Mouse (Mus musculus) kidney, postnatal 10 days (tissue): ENCODE measurements at regions not wholly inside any gene's neighbourhood (a gene's known extent, or its start where the extent isn't known, plus 50 kb on each side); places are given as distances from the start of the nearest gene placed in this dataset.

Experiments used
- DNase-seq: peaks from one replicate; pipeline ENCODE4 v3.0.0; 2021; ENCODE audit warnings: mixed read lengths

- no peak for DNase-seq
These were observed 407.2 kb downstream of the Ipmk start for GRCm38 (mm10) chr10:71754799-71755198.

- DNase-seq: no peak
These were observed 431.3 kb downstream of the Ipmk start for GRCm38 (mm10) chr10:71778903-71779302.

GRCm38 (mm10) chr10:71789241-71789640, 441.7 kb downstream of the Ipmk start:
- no peak for DNase-seq

- DNase-seq: no peak
These were observed 442.4 kb downstream of the Ipmk start for GRCm38 (mm10) chr10:71789936-71790335.

GRCm38 (mm10) chr10:71798638-71799037, 451.1 kb downstream of the Ipmk start:
- DNase-seq: no peak

- no peak for DNase-seq
These were observed 454.9 kb downstream of the Ipmk start for GRCm38 (mm10) chr10:71802457-71802856.

- DNase-seq: no peak
These were observed 485.1 kb downstream of the Ipmk start for GRCm38 (mm10) chr10:71832633-71833032.

- DNase-seq: no peak
These were observed 487.5 kb downstream of the Ipmk start for GRCm38 (mm10) chr10:71835018-71835417.

- no peak for DNase-seq
These were observed 509.5 kb downstream of the Ipmk start for GRCm38 (mm10) chr10:71857089-71857488.

- DNase-seq: peak; percentile 35
These were observed 510.0 kb downstream of the Ipmk start for GRCm38 (mm10) chr10:71857518-71857973.

- no peak for DNase-seq
These were observed 546.2 kb downstream of the Ipmk start for GRCm38 (mm10) chr10:71893726-71894125.

- no peak for DNase-seq
These were observed 557.5 kb downstream of the Ipmk start for GRCm38 (mm10) chr10:71905029-71905428.
